Mouse (Mus musculus) E14TG2a.4 (cell line): ENCODE results near the gene Gm20388.

Source experiments
- H3K27me3 ChIP-seq: 2 replicates; pipeline ENCODE4 v1.6.1; 2014; ENCODE audit warnings: low read length, control low read depth; ENCODE audit not compliant: insufficient read depth
- H3K36me3 ChIP-seq: 2 replicates; pipeline ENCODE4 v1.6.1; 2014; ENCODE audit warnings: low read length, control low read depth; ENCODE audit not compliant: insufficient read depth
- H3K4me1 ChIP-seq: replicated peaks from 2 replicates; pipeline ENCODE4 v1.6.1; 2014; ENCODE audit warnings: low read depth, low read length, control low read depth
- H3K4me3 ChIP-seq: replicated peaks from 2 replicates; pipeline ENCODE4 v1.5.1; 2014; ENCODE audit warnings: mild to moderate bottlenecking, low read length
- H3K9me3 ChIP-seq: 2 replicates; pipeline ENCODE4 v1.6.1; 2014; ENCODE audit warnings: low read length, control low read depth
- CTCF ChIP-seq: conservative IDR thresholded peaks from 2 replicates; pipeline ENCODE4 v1.5.1; 2014; ENCODE audit warnings: low read length
- NANOG ChIP-seq: IDR thresholded peaks from 2 replicates; pipeline ENCODE4 v1.6.1; 2014; ENCODE audit warnings: borderline replicate concordance, low read length, mixed read lengths
- POU5F1 ChIP-seq: IDR thresholded peaks from 2 replicates; pipeline ENCODE4 v1.6.1; 2014; ENCODE audit warnings: low read length, borderline replicate concordance

Gene Gm20388

DNA sequence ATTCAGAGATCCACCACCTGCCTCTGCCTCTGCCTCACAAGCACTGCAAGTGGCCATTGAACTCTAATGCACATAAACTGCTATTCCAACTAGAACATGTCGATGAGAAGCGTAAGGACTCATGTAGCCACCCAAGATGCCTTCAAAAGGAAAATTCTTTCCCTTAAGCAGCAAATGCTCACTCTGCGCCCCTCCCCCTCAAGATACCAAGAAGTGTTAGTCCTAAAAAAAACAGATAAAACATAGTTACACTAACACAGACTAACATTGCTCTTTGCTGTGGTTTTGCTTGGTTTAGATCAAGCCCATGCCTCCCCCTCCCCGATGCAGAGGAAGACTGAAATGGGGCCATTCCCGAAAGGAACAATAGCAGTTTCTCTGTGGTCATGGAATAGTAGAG is 3040.8 kb downstream of the Gm20388 start:
- Histone ChIP-seq H3K9me3 (no peaks in the 10 kb centered on the region), H3K27me3 (no peaks in the 10 kb centered on the region), H3K4me1 (peaks cover 93% of the 10 kb centered on the region), H3K4me3 (no peak overlapping the region), H3K36me3 (peaks cover 45% of the 10 kb centered on the region)
- no peak for TF ChIP-seq NANOG
- no peak for TF ChIP-seq CTCF
- no peak for TF ChIP-seq POU5F1

DNA sequence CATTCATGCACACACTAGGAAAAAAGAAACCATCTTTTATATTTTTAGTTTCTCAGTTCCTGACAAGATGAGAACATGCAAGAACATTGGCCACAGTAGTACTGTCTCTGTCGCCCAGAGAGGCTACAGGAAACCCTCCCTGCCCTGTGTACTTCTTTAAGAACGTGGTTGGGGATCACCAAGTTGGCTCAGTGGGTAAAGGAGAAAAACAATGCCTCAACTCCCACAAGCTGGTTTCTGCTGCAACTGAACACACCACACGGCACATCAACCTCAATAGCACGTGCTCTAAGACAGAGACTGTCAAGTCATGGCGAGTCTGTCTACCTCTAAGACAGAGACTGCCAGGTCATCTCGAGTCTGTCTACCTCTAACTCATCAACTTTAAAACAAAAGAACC is 3042.4 kb downstream of the Gm20388 start:
- H3K4me1 ChIP-seq, result peaks cover 91% of the 10 kb centered on the region
- H3K27me3 ChIP-seq, result no peaks in the 10 kb centered on the region
- no peaks in the 10 kb centered on the region for H3K9me3 ChIP-seq
- no peak for TF ChIP-seq CTCF
- no peak for TF ChIP-seq NANOG
- no peak for TF ChIP-seq POU5F1
- H3K36me3 ChIP-seq, result peaks cover 52% of the 10 kb centered on the region
- no peak overlapping the region for H3K4me3 ChIP-seq

DNA sequence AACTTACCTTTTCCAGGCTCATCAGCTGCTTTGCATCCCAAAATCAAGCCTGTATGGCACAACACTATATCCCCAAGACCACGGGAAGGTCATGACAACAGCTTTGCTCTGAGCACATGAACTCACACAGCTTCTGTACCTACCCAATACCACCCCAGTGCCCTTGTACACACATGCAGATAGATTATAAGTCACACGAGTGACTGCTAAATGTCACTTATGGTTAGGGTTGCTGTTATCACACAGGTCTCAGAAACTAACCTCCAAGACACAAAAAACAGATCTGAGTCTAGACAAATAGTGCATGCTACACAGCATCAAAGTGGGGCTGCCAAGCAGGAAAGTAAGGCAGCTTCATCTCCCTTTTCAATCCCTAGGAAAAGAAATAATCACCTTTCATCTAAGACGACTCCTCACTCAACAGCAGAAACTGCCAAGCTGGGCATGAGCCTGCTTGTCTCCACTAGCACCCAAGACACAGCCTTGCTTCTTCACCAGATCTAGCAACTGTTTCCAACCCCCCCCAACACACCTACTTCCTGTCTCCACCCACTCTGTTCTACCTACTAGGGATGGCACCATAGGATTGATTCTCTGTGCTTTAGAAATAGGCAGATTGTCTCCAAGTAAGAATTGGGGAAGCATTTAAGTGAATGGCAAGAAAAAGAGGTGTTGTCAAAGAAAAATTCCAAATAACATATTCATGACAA is 3043.6 kb downstream of the Gm20388 start:
- H3K4me3 ChIP-seq, result no peak overlapping the region
- H3K36me3 ChIP-seq, result peaks cover 53% of the 10 kb centered on the region
- H3K9me3 ChIP-seq, result no peaks in the 10 kb centered on the region
- TF ChIP-seq NANOG, result no peak
- no peak for TF ChIP-seq POU5F1
- peaks cover 92% of the 10 kb centered on the region for H3K4me1 ChIP-seq
- H3K27me3 ChIP-seq, result no peaks in the 10 kb centered on the region

- H3K27me3 ChIP-seq, result no peaks in the 10 kb centered on the region
- no peak overlapping the region for H3K4me3 ChIP-seq
- H3K9me3 ChIP-seq, result no peaks in the 10 kb centered on the region
- no peak for TF ChIP-seq POU5F1
- TF ChIP-seq CTCF, result no peak
- TF ChIP-seq NANOG, result no peak
- peaks cover 45% of the 10 kb centered on the region for H3K36me3 ChIP-seq
- H3K4me1 ChIP-seq, result peaks cover 92% of the 10 kb centered on the region
Observed at GRCm38 (mm10) chr8:122955195-122955594, 3044.6 kb downstream of the Gm20388 start.

DNA sequence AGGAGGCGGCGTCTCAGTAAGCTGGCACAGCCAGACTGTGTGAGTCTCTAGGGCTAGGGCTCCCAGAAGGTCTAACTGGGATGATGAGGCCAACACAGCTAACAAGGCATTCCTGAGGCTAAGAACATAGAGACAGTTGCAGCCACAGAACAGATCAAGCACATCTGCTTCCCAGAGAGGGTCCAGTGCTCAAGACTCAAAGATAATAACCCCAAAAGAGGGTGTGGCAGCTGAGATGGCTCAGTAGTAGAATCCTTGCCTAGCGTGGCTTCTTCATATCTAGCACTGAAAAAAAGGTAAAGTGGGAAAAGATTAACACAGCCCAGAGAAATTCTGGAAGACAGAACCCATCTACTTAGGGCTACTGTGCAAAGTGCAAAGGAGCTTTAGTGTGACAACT is 3045.4 kb downstream of the Gm20388 start:
- H3K36me3 ChIP-seq, result peaks cover 38% of the 10 kb centered on the region
- H3K4me1 ChIP-seq, result peaks cover 92% of the 10 kb centered on the region

DNA sequence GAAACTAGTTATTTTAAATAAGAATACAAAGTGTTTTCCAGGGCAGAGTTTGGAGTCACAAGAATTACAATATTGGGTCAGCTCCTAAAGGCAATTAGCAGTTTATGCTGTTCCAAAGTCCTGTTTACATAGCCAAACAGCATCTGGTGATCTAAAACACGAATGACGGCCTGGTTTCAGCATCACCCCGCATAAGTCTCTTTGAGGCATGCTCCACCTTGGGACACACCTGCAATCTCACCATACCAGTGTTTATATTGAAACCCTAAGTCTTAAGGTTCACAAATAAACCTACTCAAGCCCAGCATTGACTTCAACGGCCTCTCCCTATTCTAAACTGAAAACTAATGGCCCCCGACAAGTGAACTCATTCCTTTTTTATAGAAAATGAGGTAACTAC is 3049.7 kb downstream of the Gm20388 start:
- H3K9me3 ChIP-seq, result no peaks in the 10 kb centered on the region
- TF ChIP-seq NANOG (no peak), POU5F1 (no peak), CTCF (no peak)

More for the DNA sequence above, 3045.4 kb downstream of the Gm20388 start:
- Histone ChIP-seq H3K4me3 (no peak overlapping the region), H3K27me3 (no peaks in the 10 kb centered on the region), H3K9me3 (no peaks in the 10 kb centered on the region)
- no peak for TF ChIP-seq POU5F1
- no peak for TF ChIP-seq NANOG
- no peak for TF ChIP-seq CTCF

DNA sequence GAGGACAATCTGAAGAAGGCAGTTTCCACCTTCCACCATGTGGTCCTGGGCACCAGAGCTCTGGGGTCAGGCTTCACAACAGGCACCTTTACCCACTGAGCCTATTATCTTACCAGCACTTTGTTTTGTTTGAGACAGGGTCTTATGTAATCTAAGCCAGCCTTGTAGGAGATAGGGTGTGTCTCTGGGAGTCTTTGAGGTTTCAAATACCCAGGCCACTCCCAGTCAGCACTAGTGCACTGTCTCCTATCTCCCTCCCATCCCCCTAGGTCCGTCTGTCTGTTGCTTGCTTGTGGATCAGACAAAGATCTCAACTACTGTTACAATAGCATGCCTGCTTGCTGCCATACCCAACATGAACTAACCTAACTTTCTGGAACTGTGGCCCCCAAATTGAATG is 3050.3 kb downstream of the Gm20388 start:
- no peak for TF ChIP-seq POU5F1
- TF ChIP-seq CTCF, result no peak
- TF ChIP-seq NANOG, result no peak
- H3K4me3 ChIP-seq, result peak overlapping the region; percentile 30; the same call in 1 of the 2 replicates
- no peaks in the 10 kb centered on the region for H3K9me3 ChIP-seq
- no peaks in the 10 kb centered on the region for H3K27me3 ChIP-seq
- H3K4me1 ChIP-seq, result peaks cover 97% of the 10 kb centered on the region
- H3K36me3 ChIP-seq, result peaks cover 39% of the 10 kb centered on the region

More for the DNA sequence above, 3049.7 kb downstream of the Gm20388 start:
- peaks cover 39% of the 10 kb centered on the region for H3K36me3 ChIP-seq
- H3K4me3 ChIP-seq, result no peak overlapping the region
- H3K4me1 ChIP-seq, result peaks cover 96% of the 10 kb centered on the region
- H3K27me3 ChIP-seq, result no peaks in the 10 kb centered on the region

DNA sequence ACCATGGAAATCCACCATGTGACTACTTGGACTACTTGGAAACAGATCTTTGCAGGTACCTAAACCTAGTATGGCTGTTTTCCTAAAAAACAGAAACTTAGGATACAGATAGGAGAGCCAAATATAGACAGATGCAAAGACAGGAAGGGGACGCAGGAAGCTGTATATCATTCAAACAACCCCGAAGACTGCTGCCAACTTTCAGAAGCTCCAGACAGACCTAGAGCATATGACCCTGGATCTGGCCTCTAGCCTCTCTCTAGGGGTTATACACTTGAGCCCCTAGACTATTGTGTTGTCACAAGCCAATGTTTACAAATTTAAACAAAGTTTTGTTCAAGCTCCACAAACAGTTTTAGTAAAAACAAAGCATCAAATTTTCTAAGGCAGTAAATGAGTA is 3050.8 kb downstream of the Gm20388 start:
- Histone ChIP-seq H3K4me3 (0 out of 2 replicates have a peak overlapping the region, but pooled peaks have one; percentile 24), H3K36me3 (peaks cover 39% of the 10 kb centered on the region), H3K27me3 (no peaks in the 10 kb centered on the region), H3K9me3 (no peaks in the 10 kb centered on the region), H3K4me1 (peaks cover 97% of the 10 kb centered on the region)
- TF ChIP-seq CTCF, result no peak
- TF ChIP-seq POU5F1, result no peak
- TF ChIP-seq NANOG, result no peak

- TF ChIP-seq CTCF (no peak), POU5F1 (no peak), NANOG (no peak)
- H3K4me1 ChIP-seq, result peaks cover 92% of the 10 kb centered on the region
- H3K27me3 ChIP-seq, result no peaks in the 10 kb centered on the region
- peaks cover 34% of the 10 kb centered on the region for H3K36me3 ChIP-seq
- no peaks in the 10 kb centered on the region for H3K9me3 ChIP-seq
- H3K4me3 ChIP-seq, result no peak overlapping the region
Observed at GRCm38 (mm10) chr8:122962046-122962445, 3051.4 kb downstream of the Gm20388 start.
